Mouse (Mus musculus) midbrain, embryonic 12.5 days (tissue): ENCODE measurements around the gene Larp1. TPM values are rescaled to one million over a fixed set of nuclear protein-coding genes. Genes with fewer than 3 reads are reported as not detected.
A peak's percentile ranks its signal among the peaks of the same experiment; 100 is the strongest.

Experiments used
- ATAC-seq: fragments of 200-750 bp; cut with Nextera tagmentation; 2 replicates; pipeline ENCODE4 v1.8.0; 2017; ENCODE audit warnings: low read depth, moderate TSS enrichment, moderate library complexity; ENCODE audit not compliant: low FRiP score
- H3K27ac ChIP-seq: fragments of 300-500 bp; sonication (generic); replicated peaks from 2 replicates; pipeline ENCODE4 v1.5.1; 2016; ENCODE audit warnings: mild to moderate bottlenecking
- H3K27me3 ChIP-seq: fragments of 300-500 bp; sonication (generic); 2 replicates; pipeline ENCODE4 v1.6.1; 2016; ENCODE audit warnings: mild to moderate bottlenecking
- H3K36me3 ChIP-seq: fragments of 300-500 bp; sonication (generic); 2 replicates; pipeline ENCODE4 v1.6.1; 2016
- H3K4me1 ChIP-seq: fragments of 300-500 bp; sonication (generic); 2 replicates; pipeline ENCODE4 v1.6.1; 2016
- H3K4me2 ChIP-seq: fragments of 300-500 bp; sonication (generic); replicated peaks from 2 replicates; pipeline ENCODE4 v1.6.1; 2016; ENCODE audit warnings: mild to moderate bottlenecking, moderate library complexity
- H3K4me3 ChIP-seq: fragments of 300-500 bp; sonication (generic); 2 replicates; pipeline ENCODE4 v1.5.1; 2016; ENCODE audit warnings: mild to moderate bottlenecking
- H3K9ac ChIP-seq: fragments of 300-500 bp; sonication (generic); replicated peaks from 2 replicates; pipeline ENCODE4 v1.6.1; 2016; ENCODE audit warnings: mild to moderate bottlenecking, moderate library complexity
- H3K9me3 ChIP-seq: fragments of 300-500 bp; sonication (generic); 2 replicates; pipeline ENCODE4 v1.6.1; 2016; ENCODE audit warnings: mild to moderate bottlenecking
- WGBS: fragments of 180-500 bp; shearing (Covaris S2); methylation state at CpG from one replicate; pipeline ENCODE4 v1.1.7; 2016; 5-methylcytosine and 5-hydroxymethylcytosine counted together
- polyA plus RNA-seq: library from polyadenylated mRNA; unstranded; fragments of >200 nt; fragmentation: Nextera tagmentation; extraction: Ambion mirVana; gene quantifications from 2 replicates; pipeline ENCODE4 v1.2.1, GENCODE M21; 2016

Gene Larp1
- polyA plus RNA-seq: 15.3 TPM in 2 replicates

- H3K36me3 ChIP-seq: no peaks in the 10 kb centered on the region
Measured at GRCm38 (mm10) chr11:58009051-58009515, at the start of gene Larp1. Gene Larp1 (plus strand): TSS chr11:58009064.

GRCm38 (mm10) chr11:57959924-57960323 is 48.9 kb upstream of the Larp1 start:
- H3K4me1 ChIP-seq: peaks cover 11% of the 10 kb centered on the region
- no peak overlapping the region for H3K27ac ChIP-seq
- H3K4me2 ChIP-seq: no peak overlapping the region
- 81% methylated on average over 2 of the region's 2 CpGs for WGBS
- no peaks in the 10 kb centered on the region for H3K27me3 ChIP-seq
- no peaks in the 10 kb centered on the region for H3K9me3 ChIP-seq
- no peak overlapping the region for H3K4me3 ChIP-seq
- no peaks in the 10 kb centered on the region for H3K36me3 ChIP-seq
- no peak for ATAC-seq
- no peak overlapping the region for H3K9ac ChIP-seq

More at GRCm38 (mm10) chr11:58009051-58009515, at the start of gene Larp1:
- H3K4me3 ChIP-seq: peak within 1 kb of the TSS; percentile 97
- no peaks in the 10 kb centered on the region for H3K27me3 ChIP-seq
- H3K27ac ChIP-seq: peak within 1 kb of the TSS; percentile 84
- peaks cover 25% of the 10 kb centered on the region for H3K4me1 ChIP-seq
- no peak for ATAC-seq
- H3K4me2 ChIP-seq: peak within 1 kb of the TSS; percentile 91
- 1% methylated on average over 76 of the region's 84 CpGs for WGBS
- H3K9ac ChIP-seq: peak within 1 kb of the TSS; percentile 95
- no peaks in the 10 kb centered on the region for H3K9me3 ChIP-seq

GRCm38 (mm10) chr11:57962382-57963285 is 46.2 kb upstream of the Larp1 start:
- H3K4me3 ChIP-seq: peak overlapping the region; percentile 51
- H3K4me1 ChIP-seq: peaks cover 14% of the 10 kb centered on the region
- ATAC-seq: peak; percentile 97
- no peaks in the 10 kb centered on the region for H3K9me3 ChIP-seq
- peak overlapping the region; percentile 77 for H3K4me2 ChIP-seq
- peak overlapping the region; percentile 90 for H3K27ac ChIP-seq
- no peaks in the 10 kb centered on the region for H3K36me3 ChIP-seq
- WGBS: under 1% methylated on average over 40 of the region's 40 CpGs
- no peaks in the 10 kb centered on the region for H3K27me3 ChIP-seq
- H3K9ac ChIP-seq: peak overlapping the region; percentile 78

- Histone ChIP-seq H3K9me3 (no peaks in the 10 kb centered on the region), H3K27me3 (no peaks in the 10 kb centered on the region), H3K9ac (peak overlapping the region; percentile 11), H3K36me3 (no peaks in the 10 kb centered on the region), H3K4me2 (peak overlapping the region; percentile 77), H3K4me1 (peaks cover 14% of the 10 kb centered on the region), H3K4me3 (peak overlapping the region; percentile 51), H3K27ac (no peak overlapping the region)
- 40% methylated on average over 9 of the region's 9 CpGs for WGBS
- ATAC-seq: no peak
Measured at GRCm38 (mm10) chr11:57963291-57963870, 45.5 kb upstream of the Larp1 start.

DNA sequence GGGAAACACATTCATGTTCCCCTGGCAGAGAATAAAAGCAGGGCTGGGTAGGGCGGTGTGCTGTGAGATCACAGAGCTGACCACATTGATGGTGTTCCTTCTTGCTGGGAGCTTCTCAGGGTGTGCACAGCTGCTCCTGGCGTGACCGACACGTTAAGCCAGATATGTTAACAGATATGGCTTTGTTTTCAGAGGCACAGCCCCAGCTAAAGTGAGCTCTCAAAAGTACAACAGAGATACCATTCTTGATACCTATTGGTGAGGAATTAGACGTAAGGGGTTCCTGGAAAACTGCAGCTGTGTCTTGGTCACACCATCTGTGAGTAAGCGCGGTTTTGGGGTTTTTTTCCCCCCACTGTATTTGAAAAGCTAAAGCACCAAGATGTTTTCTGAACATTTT is 42.2 kb upstream of the Larp1 start:
- WGBS: 79% methylated on average over 7 of the region's 7 CpGs
- Histone ChIP-seq H3K4me2 (no peak overlapping the region), H3K4me1 (peaks cover 14% of the 10 kb centered on the region), H3K27ac (no peak overlapping the region), H3K36me3 (no peaks in the 10 kb centered on the region), H3K27me3 (no peaks in the 10 kb centered on the region), H3K9ac (no peak overlapping the region), H3K9me3 (no peaks in the 10 kb centered on the region), H3K4me3 (no peak overlapping the region)
- ATAC-seq: no peak

- H3K27ac ChIP-seq: no peak overlapping the region
- no peaks in the 10 kb centered on the region for H3K9me3 ChIP-seq
- no peak overlapping the region for H3K4me2 ChIP-seq
- ATAC-seq: no peak
- H3K27me3 ChIP-seq: no peaks in the 10 kb centered on the region
- no peaks in the 10 kb centered on the region for H3K36me3 ChIP-seq
- H3K4me1 ChIP-seq: peaks cover 5% of the 10 kb centered on the region
- H3K4me3 ChIP-seq: no peak overlapping the region
- no peak overlapping the region for H3K9ac ChIP-seq
- WGBS: 95% methylated on average over 5 of the region's 5 CpGs
Measured at GRCm38 (mm10) chr11:57968301-57968700, 40.6 kb upstream of the Larp1 start.

DNA sequence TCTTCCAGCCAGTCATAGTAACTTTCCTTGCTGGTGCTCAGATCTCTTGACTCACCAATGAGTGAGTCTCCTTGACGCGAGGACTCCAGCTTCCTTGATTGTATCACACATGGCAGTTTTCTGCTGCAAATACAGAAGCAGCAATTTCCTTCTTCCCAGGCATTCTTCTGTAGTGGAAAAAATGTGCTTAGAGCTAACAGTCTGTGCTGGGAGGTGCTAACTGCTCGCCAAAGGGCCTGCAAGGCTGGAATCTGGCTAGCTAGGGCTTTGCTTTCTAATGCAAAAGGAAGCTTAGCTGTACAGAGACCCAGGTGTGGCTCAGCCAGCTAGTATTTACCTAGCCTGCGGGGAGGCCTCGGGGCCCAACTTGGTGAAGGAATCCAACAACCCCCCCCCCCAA is 38.3 kb upstream of the Larp1 start:
- H3K4me2 ChIP-seq: no peak overlapping the region
- H3K27ac ChIP-seq: no peak overlapping the region
- H3K9ac ChIP-seq: no peak overlapping the region
- H3K9me3 ChIP-seq: no peaks in the 10 kb centered on the region
- no peak for ATAC-seq
- peaks cover 3% of the 10 kb centered on the region; the same call in 1 of the 2 replicates for H3K4me1 ChIP-seq
- H3K36me3 ChIP-seq: no peaks in the 10 kb centered on the region
- no peaks in the 10 kb centered on the region for H3K27me3 ChIP-seq
- H3K4me3 ChIP-seq: no peak overlapping the region
- 29% methylated on average over 5 of the region's 5 CpGs for WGBS

- no peak overlapping the region for H3K4me2 ChIP-seq
- no peak overlapping the region for H3K9ac ChIP-seq
- no peak overlapping the region for H3K27ac ChIP-seq
- H3K4me3 ChIP-seq: no peak overlapping the region
- H3K27me3 ChIP-seq: no peaks in the 10 kb centered on the region
- H3K4me1 ChIP-seq: no peaks in the 10 kb centered on the region
- no peaks in the 10 kb centered on the region for H3K36me3 ChIP-seq
- no peaks in the 10 kb centered on the region for H3K9me3 ChIP-seq
- ATAC-seq: no peak
- WGBS: 77% methylated on average over 13 of the region's 13 CpGs
Measured at GRCm38 (mm10) chr11:57973001-57973912, 35.6 kb upstream of the Larp1 start.

DNA sequence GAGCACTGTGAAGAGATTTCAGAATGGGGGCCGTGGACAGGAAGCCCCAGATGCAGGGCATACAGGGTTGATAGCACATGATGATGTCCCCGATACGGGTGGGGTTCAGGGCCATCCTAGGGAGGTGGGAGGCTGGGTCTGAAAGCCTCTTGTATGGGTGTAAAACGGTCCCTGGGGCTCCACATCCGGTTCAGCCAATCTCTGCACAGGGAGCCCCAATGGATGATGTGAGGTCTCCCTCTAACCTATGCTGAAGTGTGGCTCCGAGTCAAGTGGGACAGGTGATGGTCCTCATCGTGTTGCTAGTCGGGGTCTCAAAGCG is 35.0 kb upstream of the Larp1 start:
- H3K4me2 ChIP-seq: no peak overlapping the region
- H3K27me3 ChIP-seq: no peaks in the 10 kb centered on the region
- no peak for ATAC-seq
- no peaks in the 10 kb centered on the region for H3K9me3 ChIP-seq
- WGBS: 68% methylated on average over 9 of the region's 9 CpGs
- H3K27ac ChIP-seq: no peak overlapping the region
- H3K4me1 ChIP-seq: no peaks in the 10 kb centered on the region
- no peaks in the 10 kb centered on the region for H3K36me3 ChIP-seq
- H3K4me3 ChIP-seq: no peak overlapping the region
- H3K9ac ChIP-seq: no peak overlapping the region

GRCm38 (mm10) chr11:57975876-57976275 is 33.0 kb upstream of the Larp1 start:
- H3K9ac ChIP-seq: no peak overlapping the region
- H3K9me3 ChIP-seq: no peaks in the 10 kb centered on the region
- no peaks in the 10 kb centered on the region for H3K4me1 ChIP-seq
- no peak overlapping the region for H3K27ac ChIP-seq
- H3K4me3 ChIP-seq: no peak overlapping the region
- ATAC-seq: no peak
- H3K27me3 ChIP-seq: no peaks in the 10 kb centered on the region
- no peak overlapping the region for H3K4me2 ChIP-seq
- no peaks in the 10 kb centered on the region for H3K36me3 ChIP-seq

DNA sequence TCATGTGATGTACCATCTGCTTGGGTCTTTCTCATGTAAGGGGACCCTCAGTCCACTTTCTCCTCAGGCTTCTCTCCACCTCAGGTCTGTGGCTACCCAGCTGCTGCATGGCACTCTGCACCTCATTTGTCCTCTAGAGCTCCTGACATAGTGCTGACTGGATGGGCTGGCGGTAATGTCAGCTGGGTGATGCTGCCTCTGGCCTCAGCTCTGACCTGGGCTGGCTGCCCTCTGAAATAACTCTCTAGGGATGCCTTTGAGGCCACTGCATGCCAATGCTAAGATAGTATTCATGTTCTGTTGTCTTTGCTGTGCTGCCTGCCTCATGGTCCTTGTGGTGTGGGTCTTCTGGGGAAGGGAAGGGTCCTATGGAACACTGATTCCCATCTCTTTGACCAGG is 31.2 kb upstream of the Larp1 start:
- no peak overlapping the region for H3K4me3 ChIP-seq
- no peak for ATAC-seq
- H3K9ac ChIP-seq: no peak overlapping the region
- H3K27ac ChIP-seq: no peak overlapping the region
- 97% methylated on average over 1 of the region's 1 CpGs for WGBS
- H3K27me3 ChIP-seq: no peaks in the 10 kb centered on the region
- H3K4me1 ChIP-seq: no peaks in the 10 kb centered on the region
- H3K36me3 ChIP-seq: no peaks in the 10 kb centered on the region
- no peaks in the 10 kb centered on the region for H3K9me3 ChIP-seq
- no peak overlapping the region for H3K4me2 ChIP-seq

DNA sequence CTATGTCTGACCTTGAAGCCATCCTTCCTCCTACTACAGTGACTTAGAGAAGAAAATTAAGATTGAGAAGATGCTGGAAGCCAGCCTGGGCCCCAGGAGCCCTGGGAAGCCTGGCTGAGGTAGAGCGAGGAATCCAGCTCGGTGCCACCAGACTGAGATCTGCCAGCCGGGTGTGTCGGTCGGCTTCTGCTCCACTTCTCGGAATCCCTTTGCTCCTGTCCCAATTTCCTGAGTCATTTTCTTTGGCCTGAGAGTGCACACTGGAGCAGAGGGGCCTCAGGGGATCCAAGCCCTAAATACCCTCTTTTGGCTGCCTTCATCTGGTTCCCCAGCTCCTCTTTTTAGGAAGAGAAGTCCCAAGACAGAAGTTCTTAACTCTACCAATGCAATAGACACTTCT is 29.2 kb upstream of the Larp1 start:
- Histone ChIP-seq H3K9me3 (no peaks in the 10 kb centered on the region), H3K36me3 (no peaks in the 10 kb centered on the region), H3K4me2 (no peak overlapping the region), H3K4me3 (no peak overlapping the region), H3K9ac (no peak overlapping the region), H3K27ac (no peak overlapping the region), H3K27me3 (no peaks in the 10 kb centered on the region), H3K4me1 (no peaks in the 10 kb centered on the region)
- ATAC-seq: no peak
- WGBS: 91% methylated on average over 6 of the region's 6 CpGs
